Comparison of ENCODE assay signal across 9 mouse cellular contexts in genomic region chr6:117920659-117921640, GRCm38 (mm10). TPM values are rescaled to one million over a fixed set of nuclear protein-coding genes. Genes with fewer than 3 reads are reported as not detected.
DNase-seq lines count a peak whose midpoint lies in the region; ATAC-seq and TF ChIP-seq lines count a peak whose summit lies in the region.
"Had no signal": no experiment of that assay in that cellular context is flagged by ENCODE, and none has a peak within 500 bp of the region (broad histone marks: within the 10 kb centered on the region; RNA-seq: fewer than 3 reads in every experiment).

No protein-coding gene starts in this region.

- H3K4me3 ChIP-seq in thymus, adult 2 months (ENCODE audit: control insufficient read depth, insufficient read depth, low read length), result no peak overlapping the region
- H3K4me3 ChIP-seq in liver, embryonic 13.5 days (replicated peaks), result peak overlapping the region; percentile 82
- no peak overlapping the region for H3K4me3 ChIP-seq in stomach, embryonic 15.5 days (replicated peaks)

- no peak for TF ChIP-seq POLR2A in thymus, adult 2 months (IDR thresholded peaks at IDR 0.05; ENCODE audit: control insufficient read depth, extremely low read depth, insufficient read depth, low read length, poor library complexity)

- H3K36me3 ChIP-seq in thymus, adult 2 months (ENCODE audit: control insufficient read depth, insufficient read depth, low read length), result peaks cover 55% of the 10 kb centered on the region
- peaks cover 59% of the 10 kb centered on the region for H3K36me3 ChIP-seq in liver, embryonic 13.5 days
- peaks cover 10% of the 10 kb centered on the region; the same call in 1 of the 2 replicates for H3K36me3 ChIP-seq in stomach, embryonic 15.5 days

- peak; percentile 65; the same call in 1 of the 2 replicates for ATAC-seq in cerebellum, adult (ENCODE audit: insufficient number of reproducible peaks, low FRiP score, low TSS enrichment)
- peak; percentile 28 for ATAC-seq in granulocyte monocyte progenitor cell, adult 5-6 weeks (replicated peaks; ENCODE audit: poor library complexity, severe bottlenecking)
- no peak for ATAC-seq in liver, embryonic 13.5 days (ENCODE audit: low read depth)
- no peak for ATAC-seq in stomach, embryonic 15.5 days (ENCODE audit: insufficient read depth, low FRiP score, low read depth)

- peak overlapping the region; percentile 97 for H3K4me2 ChIP-seq in liver, embryonic 13.5 days
- peak overlapping the region; percentile 19; the same call in 1 of the 2 replicates for H3K4me2 ChIP-seq in stomach, embryonic 15.5 days

- 36% methylated on average over 3 of the region's 3 CpGs for WGBS in thymus, adult 2 months
- 44% methylated on average over 3 of the region's 3 CpGs for WGBS in liver, embryonic 13.5 days (ENCODE audit: insufficient replicate concordance)
- 54% methylated on average over 3 of the region's 3 CpGs for WGBS in stomach, embryonic 15.5 days

- no peaks in the 10 kb centered on the region for H3K27me3 ChIP-seq in thymus, adult 2 months (ENCODE audit: control insufficient read depth, insufficient read depth, low read length)
- no peaks in the 10 kb centered on the region for H3K27me3 ChIP-seq in liver, embryonic 13.5 days
- H3K27me3 ChIP-seq in stomach, embryonic 15.5 days (replicated peaks), result no peaks in the 10 kb centered on the region

- TF ChIP-seq CTCF in thymus, adult 2 months (IDR thresholded peaks at IDR 0.05; ENCODE audit: borderline replicate concordance, control insufficient read depth, extremely low read depth, insufficient read depth, low read length, poor library complexity), result no peak

- DNase-seq in cerebellum, adult 9-11 months, result no peak
- DNase-seq in thymus, postnatal 0 days (ENCODE audit: low spot score), result peak; percentile 59
- no peak for DNase-seq in thymus, adult 2 months
- DNase-seq in liver, embryonic 13.5 days, result peak; percentile 43
- no peak for DNase-seq in frontal cortex, postnatal 36 days (ENCODE audit: low spot score in 2 of 2)

- H3K27ac ChIP-seq in thymus, adult 2 months (ENCODE audit: control insufficient read depth, insufficient read depth, low read length), result no peak overlapping the region
- H3K27ac ChIP-seq in liver, embryonic 13.5 days, result peak overlapping the region; percentile 37
- no peak overlapping the region for H3K27ac ChIP-seq in stomach, embryonic 15.5 days

- no peaks in the 10 kb centered on the region for H3K9me3 ChIP-seq in liver, embryonic 13.5 days (replicated peaks)
- H3K9me3 ChIP-seq in stomach, embryonic 15.5 days, result no peaks in the 10 kb centered on the region

- peaks cover 4% of the 10 kb centered on the region for H3K4me1 ChIP-seq in thymus, adult 2 months (replicated peaks; ENCODE audit: control insufficient read depth, insufficient read depth, low read length)
- H3K4me1 ChIP-seq in liver, embryonic 13.5 days (replicated peaks), result peaks cover 46% of the 10 kb centered on the region
- peaks cover 13% of the 10 kb centered on the region for H3K4me1 ChIP-seq in stomach, embryonic 15.5 days

- H3K9ac ChIP-seq in liver, embryonic 13.5 days, result peak overlapping the region; percentile 88; the same call in 1 of the 2 replicates
- H3K9ac ChIP-seq in stomach, embryonic 15.5 days, result no peak overlapping the region

RNA-seq across cellular contexts. Expression of gene Fxyd4, which starts 16.5 kb away (rescaled TPM):
- 2.3 TPM in 2 replicates for polyA plus RNA-seq in thymus, postnatal 0 days (2015; fragmentation: Nextera tagmentation; extraction: Ambion mirVana)
- 0.37 and 0.77 TPM in 2 replicates for polyA plus RNA-seq in thymus, adult 2 months (2012; rRNA removed)
- total RNA-seq in granulocyte monocyte progenitor cell, adult 5-6 weeks (2014; fragmentation: Nextera tagmentation), result not detected in 2 replicates
- total RNA-seq in granulocyte monocyte progenitor cell, adult 5-6 weeks (2017), result not detected in 2 replicates
- 0.37 and 0.38 TPM in 2 replicates for polyA plus RNA-seq in liver, embryonic 13.5 days (2015; fragmentation: Nextera tagmentation; extraction: Ambion mirVana)
- 2.7 and 2.9 TPM in 2 replicates for polyA plus RNA-seq in stomach, embryonic 15.5 days (2015; fragmentation: Nextera tagmentation; extraction: Ambion mirVana)
- polyA plus RNA-seq: testis, adult 2 months had no signal

RNA-seq across cellular contexts. Expression of gene Hnrnpf, which starts 20.8 kb away (rescaled TPM):
- 1,040 and 1,096 TPM in 2 replicates for polyA plus RNA-seq in thymus, postnatal 0 days (2015; fragmentation: Nextera tagmentation; extraction: Ambion mirVana)
- polyA plus RNA-seq in thymus, adult 2 months (2012; rRNA removed), result 316 and 376 TPM in 2 replicates
- total RNA-seq in granulocyte monocyte progenitor cell, adult 5-6 weeks (2014; fragmentation: Nextera tagmentation), result 691 and 695 TPM in 2 replicates
- total RNA-seq in granulocyte monocyte progenitor cell, adult 5-6 weeks (2017), result 1,315 and 1,367 TPM in 2 replicates
- polyA plus RNA-seq in liver, embryonic 13.5 days (2015; fragmentation: Nextera tagmentation; extraction: Ambion mirVana), result 594 and 691 TPM in 2 replicates
- polyA plus RNA-seq in stomach, embryonic 15.5 days (2015; fragmentation: Nextera tagmentation; extraction: Ambion mirVana), result 705 and 736 TPM in 2 replicates

RNA-seq across cellular contexts. Expression of gene Zfp239, which starts 59.0 kb away (rescaled TPM):
- 6.3 and 7.0 TPM in 2 replicates for polyA plus RNA-seq in thymus, postnatal 0 days (2015; fragmentation: Nextera tagmentation; extraction: Ambion mirVana)
- 2.0 and 2.9 TPM in 2 replicates for polyA plus RNA-seq in thymus, adult 2 months (2012; rRNA removed)
- 5.5 and 9.7 TPM in 2 replicates for total RNA-seq in granulocyte monocyte progenitor cell, adult 5-6 weeks (2014; fragmentation: Nextera tagmentation)
- total RNA-seq in granulocyte monocyte progenitor cell, adult 5-6 weeks (2017), result 5.6 and 11.0 TPM in 2 replicates
- 3.0 and 4.1 TPM in 2 replicates for polyA plus RNA-seq in liver, embryonic 13.5 days (2015; fragmentation: Nextera tagmentation; extraction: Ambion mirVana)
- polyA plus RNA-seq in stomach, embryonic 15.5 days (2015; fragmentation: Nextera tagmentation; extraction: Ambion mirVana), result 6.0 and 6.4 TPM in 2 replicates

Comparison
In these comparisons a context has a peak if more than half of its experiments do, and no peak if none do; other contexts are left out.
1. DNase-seq: peak in thymus, postnatal 0 days (single experiment) and liver, embryonic 13.5 days (single experiment); none in cerebellum, adult 9-11 months (single experiment), thymus, adult 2 months (single experiment) and frontal cortex, postnatal 36 days (0 of 2).
2. ATAC-seq: peak in cerebellum, adult (single experiment) and granulocyte monocyte progenitor cell, adult 5-6 weeks (single experiment); none in liver, embryonic 13.5 days (single experiment) and stomach, embryonic 15.5 days (single experiment).